Mouse (Mus musculus): ENCODE measurements at regions not wholly inside any gene's neighbourhood (a gene's known extent, or its start where the extent isn't known, plus 50 kb on each side); places are given as distances from the start of the nearest gene placed in this dataset.

DNA sequence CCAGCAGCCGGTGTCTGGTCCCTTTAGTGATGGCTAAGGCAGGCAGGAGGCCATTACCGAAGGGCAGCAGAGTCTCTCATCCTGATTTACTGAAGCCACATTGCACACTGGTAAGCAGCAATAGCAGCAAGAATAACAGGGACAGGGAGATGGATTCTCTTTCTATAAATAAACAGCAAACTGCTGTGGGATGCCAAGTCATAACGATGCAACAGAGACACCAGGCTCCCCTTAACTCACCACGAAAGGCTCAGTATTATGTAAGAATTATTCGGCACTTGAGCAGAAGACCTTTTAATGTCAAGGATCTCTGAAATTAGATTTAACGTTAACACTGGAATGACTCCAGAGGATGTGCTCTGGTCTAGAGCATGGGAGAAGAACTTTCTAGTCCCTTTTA, 202.1 kb downstream of the Ddx10 start:
- no peak for TF ChIP-seq GATA1 (IDR thresholded peaks at IDR 0.05; ENCODE audit: borderline replicate concordance, low read length)
- no peak for TF ChIP-seq FLI1 (IDR thresholded peaks at IDR 0.05; ENCODE audit: low read length)

Data from megakaryocyte, embryonic 14.5 days (primary cell).